In genomic region chr1:132210922-132211321, GRCm38 (mm10) we compare ENCODE assay signal across 8 mouse cellular contexts. TPM values are rescaled to one million over a fixed set of nuclear protein-coding genes. Genes with fewer than 3 reads are reported as not detected.
A peak's percentile ranks its signal among the peaks of the same experiment; 100 is the strongest.
DNase-seq lines count a peak whose midpoint lies in the region; ATAC-seq and TF ChIP-seq lines count a peak whose summit lies in the region.

No protein-coding gene starts in this region.

- 29% methylated on average over 7 of the region's 7 CpGs for WGBS in spleen, adult 2 months
- WGBS in neural tube, embryonic 15.5 days: 26% methylated on average over 7 of the region's 7 CpGs

- TF ChIP-seq CTCF in spleen, adult 2 months (IDR thresholded peaks at IDR 0.05; ENCODE audit: extremely low read depth, insufficient read depth, insufficient read length, insufficient replicate concordance): peak; percentile 20; the same call in 1 of the 2 replicates
- TF ChIP-seq CTCF in embryonic fibroblast, embryonic 13.5 days (IDR thresholded peaks at IDR 0.05; ENCODE audit: borderline replicate concordance, insufficient read depth, low read length): peak; percentile 49; the same call in 1 of the 2 replicates

- H3K9me3 ChIP-seq in neural tube, embryonic 15.5 days (replicated peaks): no peaks in the 10 kb centered on the region

- TF ChIP-seq POLR2A in spleen, adult 2 months (IDR thresholded peaks at IDR 0.05; ENCODE audit: low read depth, low read length): no peak
- TF ChIP-seq POLR2A in embryonic fibroblast, embryonic 13.5 days (IDR thresholded peaks at IDR 0.05; ENCODE audit: low read depth, low read length): no peak

- H3K4me1 ChIP-seq in spleen, adult 2 months (ENCODE audit: control insufficient read depth, insufficient read depth, insufficient read length): no peaks in the 10 kb centered on the region
- peaks cover 22% of the 10 kb centered on the region for H3K4me1 ChIP-seq in embryonic fibroblast, embryonic 13.5 days (ENCODE audit: control insufficient read depth, insufficient read depth, low read length)
- peaks cover 70% of the 10 kb centered on the region for H3K4me1 ChIP-seq in neural tube, embryonic 15.5 days

- H3K27me3 ChIP-seq in spleen, adult 2 months (ENCODE audit: control insufficient read depth, insufficient read depth, low read length): 0 out of 2 replicates have a peak, but pooled peaks cover 2% of the 10 kb centered on the region
- H3K27me3 ChIP-seq in neural tube, embryonic 15.5 days (replicated peaks): 0 out of 2 replicates have a peak, but pooled peaks cover 4% of the 10 kb centered on the region

- no peak overlapping the region for H3K9ac ChIP-seq in neural tube, embryonic 15.5 days (replicated peaks)

- H3K36me3 ChIP-seq in spleen, adult 2 months (ENCODE audit: control insufficient read depth, insufficient read depth, low read length): no peaks in the 10 kb centered on the region
- H3K36me3 ChIP-seq in neural tube, embryonic 15.5 days: no peaks in the 10 kb centered on the region

- no peak overlapping the region for H3K27ac ChIP-seq in spleen, adult 2 months (ENCODE audit: insufficient read depth, low read length)
- no peak overlapping the region for H3K27ac ChIP-seq in embryonic fibroblast, embryonic 13.5 days (ENCODE audit: insufficient read depth, low read length)
- peak overlapping the region; percentile 78; the same call in 1 of the 2 replicates for H3K27ac ChIP-seq in neural tube, embryonic 15.5 days (replicated peaks)

- no peak overlapping the region for H3K4me3 ChIP-seq in spleen, adult 2 months (ENCODE audit: extremely low read depth, insufficient read depth, insufficient read length)
- H3K4me3 ChIP-seq in embryonic fibroblast, embryonic 13.5 days (ENCODE audit: insufficient read depth, low read length): no peak overlapping the region
- no peak overlapping the region for H3K4me3 ChIP-seq in neural tube, embryonic 15.5 days (replicated peaks)

- peak; percentile 30 for DNase-seq in cerebellum, adult 9-11 months
- no peak for DNase-seq in cerebellum, adult 11-12 months
- no peak for DNase-seq in spleen, adult 2 months (ENCODE audit: low read depth in 1 of 2, low spot score in 2 of 2)
- no peak for DNase-seq in spleen, adult 12 weeks (ENCODE audit: low spot score)
- no peak for DNase-seq in right cerebral cortex, adult 18-20 months
- DNase-seq in left cerebral cortex, adult 9 months (ENCODE audit: low spot score in 2 of 2): no peak

- H3K4me2 ChIP-seq in neural tube, embryonic 15.5 days: no peak overlapping the region

- ATAC-seq in neural tube, embryonic 15.5 days (ENCODE audit: low FRiP score): no peak

RNA-seq across cellular contexts. Expression of gene Gm10188, which starts 18.6 kb away (rescaled TPM):
- not detected in 2 replicates for polyA plus RNA-seq in spleen, adult 2 months (2012; rRNA removed)
- not detected in 2 replicates for polyA plus RNA-seq in embryonic fibroblast, embryonic 13.5 days (2011; ENCODE audit: insufficient read length, low read depth, missing spikeins)
- 0.50 and 0.59 TPM in 2 replicates for polyA plus RNA-seq in neural tube, embryonic 15.5 days (2015; fragmentation: Nextera tagmentation; extraction: Ambion mirVana)

RNA-seq across cellular contexts. Expression of gene AC124108.1, which starts 19.7 kb away (rescaled TPM):
- polyA plus RNA-seq in spleen, adult 2 months (2012; rRNA removed): not detected in 2 replicates
- not detected in 2 replicates for polyA plus RNA-seq in embryonic fibroblast, embryonic 13.5 days (2011; ENCODE audit: insufficient read length, low read depth, missing spikeins)
- 1.4 and 1.6 TPM in 2 replicates for polyA plus RNA-seq in neural tube, embryonic 15.5 days (2015; fragmentation: Nextera tagmentation; extraction: Ambion mirVana)

RNA-seq across cellular contexts. Expression of gene Lemd1, which starts 19.7 kb away (rescaled TPM):
- not detected in 2 replicates for polyA plus RNA-seq in spleen, adult 2 months (2012; rRNA removed)
- polyA plus RNA-seq in embryonic fibroblast, embryonic 13.5 days (2011; ENCODE audit: insufficient read length, low read depth, missing spikeins): not detected in 2 replicates
- 16.9 and 17.6 TPM in 2 replicates for polyA plus RNA-seq in neural tube, embryonic 15.5 days (2015; fragmentation: Nextera tagmentation; extraction: Ambion mirVana)

Comparison
In these comparisons a context has a peak if more than half of its experiments do, and no peak if none do; other contexts are left out.
1. RNA of gene Lemd1, which starts 19.7 kb away (polyA plus RNA-seq): 16.9 to 17.6 TPM in neural tube, embryonic 15.5 days; not detected in embryonic fibroblast, embryonic 13.5 days and not detected in spleen, adult 2 months; every median in the first group is over 10 times any median in the second.